Mouse (Mus musculus): ENCODE results near the gene Kdm6b. TPM values are rescaled to one million over a fixed set of nuclear protein-coding genes. Genes with fewer than 3 reads are reported as not detected.
A peak's percentile ranks its signal among the peaks of the same experiment; 100 is the strongest.

Gene Kdm6b
- polyA plus RNA-seq, 1 experiment from 2014 or later: 13.1 TPM

GRCm38 (mm10) chr11:69366157-69366854 is 47.2 kb downstream of the Kdm6b start:
- Histone ChIP-seq H3K4me2 (replicated peaks; ENCODE audit: low read depth) (peak overlapping the region; percentile 96), H3K9ac (ENCODE audit: low read length) (peak overlapping the region; percentile 99), H3K4me1 (replicated peaks; ENCODE audit: control insufficient read depth, insufficient read depth) (peaks cover 22% of the 10 kb centered on the region), H3K9me3 (ENCODE audit: control insufficient read depth, low read length) (no peaks in the 10 kb centered on the region), H3K27me3 (ENCODE audit: control insufficient read depth, insufficient read depth, low read length) (no peaks in the 10 kb centered on the region), H3K27ac (replicated peaks) (peak overlapping the region; percentile 100), H3K4me3 (ENCODE audit: low read depth, low read length) (peak overlapping the region; percentile 98), H3K36me3 (ENCODE audit: control insufficient read depth, insufficient read depth, low read length) (peaks cover 10% of the 10 kb centered on the region)
- TF ChIP-seq CTCF (IDR thresholded peaks at IDR 0.05; ENCODE audit: low read depth): peak; percentile 45
- no peak for TF ChIP-seq EP300 (optimal IDR thresholded peaks at IDR 0.05)
- under 1% methylated on average over 25 of the region's 26 CpGs for WGBS
- DNase-seq (ENCODE audit: low spot score) (peak; percentile 98), ATAC-seq (ENCODE audit: low FRiP score, low TSS enrichment) (peak; percentile 83)

- Histone ChIP-seq H3K9me3 (ENCODE audit: control insufficient read depth, low read length) (no peaks in the 10 kb centered on the region), H3K36me3 (ENCODE audit: control insufficient read depth, insufficient read depth, low read length) (peaks cover 13% of the 10 kb centered on the region), H3K27me3 (ENCODE audit: control insufficient read depth, insufficient read depth, low read length) (no peaks in the 10 kb centered on the region), H3K4me2 (replicated peaks; ENCODE audit: low read depth) (peak overlapping the region; percentile 96), H3K9ac (ENCODE audit: low read length) (peak overlapping the region; percentile 68), H3K4me1 (replicated peaks; ENCODE audit: control insufficient read depth, insufficient read depth) (peaks cover 22% of the 10 kb centered on the region), H3K27ac (replicated peaks) (peak overlapping the region; percentile 100), H3K4me3 (ENCODE audit: low read depth, low read length) (peak overlapping the region; percentile 32)
- 15% methylated on average over 6 of the region's 6 CpGs for WGBS
- peak; percentile 38 for ATAC-seq (ENCODE audit: low FRiP score, low TSS enrichment)
- TF ChIP-seq CTCF (IDR thresholded peaks at IDR 0.05; ENCODE audit: low read depth) (no peak), EP300 (optimal IDR thresholded peaks at IDR 0.05) (no peak)
- DNase-seq (ENCODE audit: low spot score): peak; percentile 76
Measured at GRCm38 (mm10) chr11:69365722-69366121, 47.8 kb downstream of the Kdm6b start.

GRCm38 (mm10) chr11:69364910-69365309 is 48.6 kb downstream of the Kdm6b start:
- H3K9ac ChIP-seq (ENCODE audit: low read length): peak overlapping the region; percentile 35; the same call in 1 of the 2 replicates

GRCm38 (mm10) chr11:69364376-69364775 is 49.1 kb downstream of the Kdm6b start:
- TF ChIP-seq EP300 (optimal IDR thresholded peaks at IDR 0.05) (no peak), CTCF (IDR thresholded peaks at IDR 0.05; ENCODE audit: low read depth) (no peak)

More at GRCm38 (mm10) chr11:69364910-69365309, 48.6 kb downstream of the Kdm6b start:
- H3K4me3 ChIP-seq (ENCODE audit: low read depth, low read length): peak overlapping the region; percentile 4; the same call in 1 of the 2 replicates
- H3K4me1 ChIP-seq (replicated peaks; ENCODE audit: control insufficient read depth, insufficient read depth): peaks cover 22% of the 10 kb centered on the region
- H3K9me3 ChIP-seq (ENCODE audit: control insufficient read depth, low read length): no peaks in the 10 kb centered on the region
- DNase-seq (ENCODE audit: low spot score): peak; percentile 96
- H3K4me2 ChIP-seq (replicated peaks; ENCODE audit: low read depth): peak overlapping the region; percentile 96
- TF ChIP-seq CTCF (IDR thresholded peaks at IDR 0.05; ENCODE audit: low read depth): peak; percentile 20; the same call in 1 of the 2 replicates
- TF ChIP-seq EP300 (optimal IDR thresholded peaks at IDR 0.05): no peak
- H3K27ac ChIP-seq (replicated peaks): peak overlapping the region; percentile 100
- WGBS: under 1% methylated on average over 6 of the region's 6 CpGs
- no peaks in the 10 kb centered on the region for H3K27me3 ChIP-seq (ENCODE audit: control insufficient read depth, insufficient read depth, low read length)
- peak; percentile 73 for ATAC-seq (ENCODE audit: low FRiP score, low TSS enrichment)
- peaks cover 21% of the 10 kb centered on the region for H3K36me3 ChIP-seq (ENCODE audit: control insufficient read depth, insufficient read depth, low read length)

GRCm38 (mm10) chr11:69362479-69362878 is 51.0 kb downstream of the Kdm6b start:
- Histone ChIP-seq H3K27ac (replicated peaks) (no peak overlapping the region), H3K36me3 (ENCODE audit: control insufficient read depth, insufficient read depth, low read length) (peaks cover 39% of the 10 kb centered on the region), H3K4me3 (ENCODE audit: low read depth, low read length) (no peak overlapping the region), H3K4me1 (replicated peaks; ENCODE audit: control insufficient read depth, insufficient read depth) (peaks cover 22% of the 10 kb centered on the region), H3K9me3 (ENCODE audit: control insufficient read depth, low read length) (no peaks in the 10 kb centered on the region), H3K27me3 (ENCODE audit: control insufficient read depth, insufficient read depth, low read length) (no peaks in the 10 kb centered on the region), H3K9ac (ENCODE audit: low read length) (no peak overlapping the region), H3K4me2 (replicated peaks; ENCODE audit: low read depth) (no peak overlapping the region)
- WGBS: 60% methylated on average over 2 of the region's 2 CpGs
- DNase-seq (ENCODE audit: low spot score) (no peak), ATAC-seq (ENCODE audit: low FRiP score, low TSS enrichment) (no peak)
- TF ChIP-seq CTCF (IDR thresholded peaks at IDR 0.05; ENCODE audit: low read depth): peak; percentile 53
- TF ChIP-seq EP300 (optimal IDR thresholded peaks at IDR 0.05): no peak

More at GRCm38 (mm10) chr11:69364376-69364775, 49.1 kb downstream of the Kdm6b start:
- H3K4me1 ChIP-seq (replicated peaks; ENCODE audit: control insufficient read depth, insufficient read depth): peaks cover 22% of the 10 kb centered on the region
- peak overlapping the region; percentile 96 for H3K4me2 ChIP-seq (replicated peaks; ENCODE audit: low read depth)
- no peaks in the 10 kb centered on the region for H3K9me3 ChIP-seq (ENCODE audit: control insufficient read depth, low read length)
- peaks cover 24% of the 10 kb centered on the region for H3K36me3 ChIP-seq (ENCODE audit: control insufficient read depth, insufficient read depth, low read length)
- H3K4me3 ChIP-seq (ENCODE audit: low read depth, low read length): no peak overlapping the region
- H3K27me3 ChIP-seq (ENCODE audit: control insufficient read depth, insufficient read depth, low read length): no peaks in the 10 kb centered on the region
- ATAC-seq (ENCODE audit: low FRiP score, low TSS enrichment) (no peak), DNase-seq (ENCODE audit: low spot score) (no peak)
- peak overlapping the region; percentile 100 for H3K27ac ChIP-seq (replicated peaks)
- 22% methylated on average over 8 of the region's 8 CpGs for WGBS
- H3K9ac ChIP-seq (ENCODE audit: low read length): peak overlapping the region; percentile 19

- ATAC-seq (ENCODE audit: low FRiP score, low TSS enrichment) (no peak), DNase-seq (ENCODE audit: low spot score) (no peak)
- TF ChIP-seq EP300 (optimal IDR thresholded peaks at IDR 0.05): no peak
- TF ChIP-seq CTCF (IDR thresholded peaks at IDR 0.05; ENCODE audit: low read depth): no peak
- Histone ChIP-seq H3K36me3 (ENCODE audit: control insufficient read depth, insufficient read depth, low read length) (peaks cover 43% of the 10 kb centered on the region), H3K4me2 (replicated peaks; ENCODE audit: low read depth) (no peak overlapping the region), H3K4me3 (ENCODE audit: low read depth, low read length) (no peak overlapping the region), H3K27me3 (ENCODE audit: control insufficient read depth, insufficient read depth, low read length) (no peaks in the 10 kb centered on the region), H3K9me3 (ENCODE audit: control insufficient read depth, low read length) (no peaks in the 10 kb centered on the region), H3K4me1 (replicated peaks; ENCODE audit: control insufficient read depth, insufficient read depth) (peaks cover 20% of the 10 kb centered on the region), H3K27ac (replicated peaks) (no peak overlapping the region), H3K9ac (ENCODE audit: low read length) (no peak overlapping the region)
- 66% methylated on average over 7 of the region's 7 CpGs for WGBS
Measured at GRCm38 (mm10) chr11:69362021-69362420, 51.5 kb downstream of the Kdm6b start.
